Mouse (Mus musculus): ENCODE results near the gene Clec10a.

The Clec10a gene

DNA sequence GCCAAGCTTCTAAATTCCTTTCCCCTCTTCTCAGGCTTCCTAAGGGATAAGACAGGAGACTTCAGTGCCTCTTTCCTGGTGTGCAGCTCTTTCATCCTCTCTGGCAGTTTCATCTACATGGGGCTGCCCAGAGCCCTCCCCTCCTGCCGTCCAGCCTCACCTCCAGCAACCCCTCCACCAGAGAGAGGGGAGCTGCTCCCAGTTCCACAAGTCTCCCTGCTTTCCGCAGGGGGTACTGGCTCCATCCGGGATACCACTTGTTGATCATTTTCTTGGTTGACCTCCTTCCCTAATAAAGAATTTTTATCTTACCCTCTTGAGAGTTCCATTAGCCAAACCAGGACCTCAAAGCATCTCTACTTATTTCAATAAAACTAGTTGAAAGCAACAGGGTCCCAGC lies 60.1 kb downstream of the Clec10a start:
- 68% methylated on average over 3 of the region's 3 CpGs for WGBS

DNA sequence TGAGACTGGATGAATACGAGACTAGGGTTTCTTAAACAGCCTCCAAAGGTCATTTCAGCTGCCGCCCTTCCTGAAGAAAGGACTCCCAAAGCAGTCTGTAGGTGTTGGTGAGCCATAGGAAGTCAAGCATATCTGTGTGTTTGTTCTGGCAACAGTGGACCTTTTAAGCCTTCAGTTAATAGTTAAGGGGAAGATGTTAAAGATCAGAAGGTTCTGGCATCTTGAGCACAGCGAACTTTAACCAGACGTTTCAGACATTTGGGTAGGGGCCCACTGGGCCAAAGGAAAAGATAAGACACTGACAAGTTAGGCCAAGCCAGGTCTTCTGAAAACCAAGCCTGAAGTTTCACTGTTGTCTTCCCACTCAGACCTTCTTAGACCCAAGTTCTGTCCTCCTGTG lies 62.0 kb downstream of the Clec10a start:
- 87% methylated on average over 4 of the region's 4 CpGs for WGBS

GRCm38 (mm10) chr11:70218741-70219470 lies 62.9 kb downstream of the Clec10a start:
- WGBS = 91% methylated on average over 15 of the region's 15 CpGs

DNA sequence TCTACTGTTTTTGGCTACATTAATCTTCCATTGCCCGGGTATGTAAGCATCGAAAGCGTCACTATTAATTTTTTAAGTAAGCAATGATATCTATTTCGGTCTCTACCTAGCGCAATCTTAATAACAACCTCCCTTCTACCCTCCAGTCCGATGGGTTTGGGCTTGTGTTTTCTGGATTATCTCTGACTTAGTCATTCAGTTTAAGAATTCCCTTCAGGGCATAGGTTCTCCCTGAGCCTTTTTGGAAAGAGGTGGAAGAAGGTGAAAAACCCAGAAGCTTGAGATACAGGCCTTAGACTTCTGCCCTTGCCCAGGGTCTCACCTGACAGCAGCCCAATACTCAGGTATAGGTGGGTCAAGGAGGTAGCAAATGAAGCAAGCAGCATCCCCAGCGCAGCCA lies 63.9 kb downstream of the Clec10a start:
- WGBS = 58% methylated on average over 7 of the region's 7 CpGs

GRCm38 (mm10) chr11:70220323-70220722 lies 64.3 kb downstream of the Clec10a start:
- WGBS = 2% methylated on average over 24 of the region's 24 CpGs

All from cerebral cortex, adult 2 months (tissue).